Mouse (Mus musculus) bone marrow macrophage, adult 2 months (primary cell): ENCODE measurements at regions not wholly inside any gene's neighbourhood (a gene's known extent, or its start where the extent isn't known, plus 50 kb on each side); places are given as distances from the start of the nearest gene placed in this dataset.

ENCODE experiments used
- CTCF ChIP-seq: IDR thresholded peaks from 2 replicates; pipeline ENCODE4 v1.5.1; 2012; ENCODE audit warnings: low read depth, mild to moderate bottlenecking, low read length, moderate library complexity
- POLR2A ChIP-seq: IDR thresholded peaks from 2 replicates; pipeline ENCODE4 v1.6.1; 2012; ENCODE audit warnings: mild to moderate bottlenecking, low read depth, low read length, borderline replicate concordance

- TF ChIP-seq CTCF (no peak), POLR2A (no peak)
Measured at GRCm38 (mm10) chr11:18371304-18371703, 417.6 kb upstream of the Etaa1 start.
